Comparison of ENCODE assay signal across 8 mouse cellular contexts in genomic region chr14:103630545-103630944, GRCm38 (mm10). TPM values are rescaled to one million over a fixed set of nuclear protein-coding genes. Genes with fewer than 3 reads are reported as not detected.
DNase-seq lines count a peak whose midpoint lies in the region.

No protein-coding gene starts in this region.

- intact Hi-C loops in left cerebral cortex, postnatal 25 days (cut with DNase I) = loop anchor here (2.0 kb wide), 1 partner anchor 60 kb away; no protein-coding TSS in a partner anchor

- peak; percentile 32 to 45 for DNase-seq in cerebellum, postnatal 10 days
- DNase-seq in cerebellum, adult 18-20 months = no peak
- DNase-seq in lung, postnatal 14 days = peak; percentile 10
- no peak for DNase-seq in lung, postnatal 25 days (ENCODE audit: low spot score)
- DNase-seq in left cerebral cortex, postnatal 25 days (ENCODE audit: low spot score in 2 of 2) = peak; percentile 38 to 50
- DNase-seq in thymus, postnatal 0 days (ENCODE audit: low spot score) = peak; percentile 65
- DNase-seq in adrenal gland, postnatal 4 days (ENCODE audit: low spot score in 2 of 2) = no peak
- DNase-seq in gastrocnemius, postnatal 10 days = no peak

RNA-seq across cellular contexts. Expression of gene Slain1, which starts 19.5 kb away (rescaled TPM):
- 10 to 100 TPM; 45.9 to 46.7 TPM for total RNA-seq in left cerebral cortex, postnatal 25 days (2021)
- 12.5 and 15.6 TPM in 2 replicates for polyA plus RNA-seq in thymus, postnatal 0 days (2015; fragmentation: Nextera tagmentation; extraction: Ambion mirVana)
- total RNA-seq in adrenal gland, postnatal 4 days (2021) = 1 to 10 TPM; 2.8 to 4.1 TPM
- under 1 TPM; 0.19 to 0.29 TPM for total RNA-seq in gastrocnemius, postnatal 10 days (2021)

Comparison
In these comparisons a context has a peak if more than half of its experiments do, and no peak if none do; other contexts are left out.
1. DNase-seq: peak in cerebellum, postnatal 10 days (2 of 2), lung, postnatal 14 days (single experiment), left cerebral cortex, postnatal 25 days (2 of 2) and thymus, postnatal 0 days (single experiment); none in cerebellum, adult 18-20 months (0 of 2), lung, postnatal 25 days (single experiment), adrenal gland, postnatal 4 days (0 of 2) and gastrocnemius, postnatal 10 days (single experiment).
2. RNA of gene Slain1, which starts 19.5 kb away (total RNA-seq): 45.9 to 46.7 TPM in left cerebral cortex, postnatal 25 days; 2.8 to 4.1 TPM in adrenal gland, postnatal 4 days and 0.19 to 0.29 TPM in gastrocnemius, postnatal 10 days; every median in the first group is over 4 times any median in the second.